Comparison of ENCODE assay signal across 25 mouse cellular contexts in genomic region chr6:134723326-134723725, GRCm38 (mm10).
"Had no signal": no experiment of that assay in that cellular context is flagged by ENCODE, and none has a peak within 500 bp of the region (broad histone marks: within the 10 kb centered on the region; RNA-seq: fewer than 3 reads in every experiment).

No protein-coding gene starts in this region.

- ATAC-seq: midbrain, embryonic 13.5 days; midbrain, embryonic 16.5 days had no signal

- H3K27me3 ChIP-seq: limb, embryonic 12.5 days; limb, embryonic 15.5 days; lung, embryonic 15.5 days; megakaryocyte, embryonic 14.5 days; midbrain, embryonic 13.5 days; neural tube, embryonic 13.5 days had no signal

- H3K4me3 ChIP-seq: layer of hippocampus, adult 2 months; left cerebral cortex, adult 2 months; limb, embryonic 12.5 days; limb, embryonic 15.5 days; lung, embryonic 15.5 days; megakaryocyte, embryonic 14.5 days; midbrain, embryonic 10.5 days; midbrain, embryonic 13.5 days; myocyte; neural tube, embryonic 13.5 days had no signal

- H3K9me3 ChIP-seq: limb, embryonic 12.5 days; limb, embryonic 15.5 days; lung, embryonic 15.5 days; megakaryocyte, embryonic 14.5 days; midbrain, embryonic 10.5 days; midbrain, embryonic 13.5 days; neural tube, embryonic 13.5 days had no signal

- H3K9ac ChIP-seq: limb, embryonic 12.5 days; limb, embryonic 15.5 days; liver, embryonic 14.5 days; lung, embryonic 15.5 days; midbrain, embryonic 13.5 days; neural tube, embryonic 13.5 days had no signal

- DNase-seq: kidney, adult 11 months; kidney, adult 9 months; kidney, postnatal 14 days; layer of hippocampus, adult 9-11 months; left cerebral cortex, postnatal 4 days; lung, adult 18-20 months; lung, postnatal 10 days; lung, postnatal 36 days; retina, postnatal 1 day; right cerebral cortex, postnatal 25 days; thymus, adult 18-20 months; thymus, postnatal 14 days; thymus, postnatal 4 days had no signal

- H3K4me1 ChIP-seq: limb, embryonic 12.5 days; lung, embryonic 15.5 days; midbrain, embryonic 10.5 days; midbrain, embryonic 13.5 days; neural tube, embryonic 13.5 days had no signal

- H3K27ac ChIP-seq: layer of hippocampus, adult 2 months; left cerebral cortex, adult 2 months; limb, embryonic 12.5 days; limb, embryonic 15.5 days; liver, embryonic 14.5 days; lung, embryonic 15.5 days; midbrain, embryonic 10.5 days; midbrain, embryonic 13.5 days; neural tube, embryonic 13.5 days had no signal

- H3K4me2 ChIP-seq: limb, embryonic 12.5 days; limb, embryonic 15.5 days; lung, embryonic 15.5 days; midbrain, embryonic 13.5 days; neural tube, embryonic 13.5 days had no signal
